Mouse (Mus musculus): ENCODE data around the gene Hist1h2bq. TPM values are rescaled to one million over a fixed set of nuclear protein-coding genes. Genes with fewer than 3 reads are reported as not detected.
A peak's percentile ranks its signal among the peaks of the same experiment; 100 is the strongest.
"Not testable (repeated sequence)": the region's sequence is repeated elsewhere in the genome, so short reads cannot be mapped to it uniquely, and the experiment has no call there.

Gene Hist1h2bq
- polyA plus RNA-seq, 1 experiment from 2014 or later = 7.9 TPM

DNA sequence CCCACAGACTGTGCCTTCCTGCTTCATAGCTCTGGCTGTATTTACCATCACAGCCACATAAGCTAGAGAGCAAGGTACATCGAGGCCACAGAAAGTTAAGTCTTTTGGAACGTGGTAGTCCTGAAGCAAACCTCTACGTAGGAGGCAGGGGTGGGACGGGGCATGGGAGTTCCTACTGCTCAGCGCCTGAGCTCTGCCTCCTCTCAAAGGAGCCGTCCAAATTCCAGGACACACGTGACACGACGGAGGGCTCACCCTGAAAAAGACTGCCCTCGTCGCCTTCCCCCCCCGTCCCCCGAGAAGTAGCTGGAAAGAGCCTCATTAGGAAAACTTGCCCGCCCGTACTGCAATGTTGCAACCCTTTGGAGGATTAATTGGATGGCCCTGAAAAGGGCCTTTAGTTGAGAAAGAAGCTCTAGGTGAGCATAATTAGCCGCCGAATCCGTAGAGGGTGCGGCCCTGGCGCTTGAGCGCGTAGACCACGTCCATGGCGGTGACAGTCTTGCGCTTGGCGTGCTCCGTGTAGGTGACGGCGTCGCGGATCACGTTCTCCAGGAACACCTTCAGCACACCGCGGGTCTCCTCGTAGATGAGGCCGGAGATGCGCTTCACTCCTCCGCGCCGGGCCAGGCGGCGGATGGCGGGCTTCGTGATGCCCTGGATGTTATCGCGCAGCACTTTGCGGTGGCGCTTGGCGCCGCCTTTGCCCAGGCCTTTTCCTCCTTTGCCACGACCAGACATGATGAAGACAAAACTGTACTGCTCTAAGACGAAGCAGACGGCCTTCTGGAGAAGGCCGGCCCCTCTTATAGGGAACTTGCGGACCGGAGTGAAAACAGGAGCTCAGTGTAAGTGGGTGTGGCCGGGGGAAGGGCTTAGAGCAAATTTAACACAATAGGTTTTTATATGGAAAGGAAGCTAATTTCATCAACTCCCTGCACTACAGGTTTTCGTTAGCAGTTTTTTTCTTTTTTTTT lies 21.7 kb upstream of the Hist1h2bq start, which contains the start of gene Hist1h4n:
Gene Hist1h4n, minus strand, starts transcription at position 779 of the 977 bp plus-strand sequence.
- H3K4me2 ChIP-seq (ENCODE audit: low read length) = peak within 1 kb of the TSS; percentile 39
- H3K36me3 ChIP-seq (ENCODE audit: control insufficient read depth, insufficient read depth); H3K9me3 ChIP-seq (ENCODE audit: control insufficient read depth, low read length); H3K9ac ChIP-seq (replicated peaks; ENCODE audit: low read depth, low read length); H3K27me3 ChIP-seq (replicated peaks; ENCODE audit: control insufficient read depth, insufficient read depth, low read length); H3K4me1 ChIP-seq (replicated peaks; ENCODE audit: control insufficient read depth, insufficient read depth, low read length); H3K27ac ChIP-seq (ENCODE audit: low read length): not testable (repeated sequence)
- under 1% methylated on average over 18 of the region's 58 CpGs for WGBS
- H3K4me3 ChIP-seq (replicated peaks; ENCODE audit: low read length) = peak within 1 kb of the TSS; percentile 22; the same call in 1 of the 2 replicates
- ATAC-seq = peak; percentile 80

DNA sequence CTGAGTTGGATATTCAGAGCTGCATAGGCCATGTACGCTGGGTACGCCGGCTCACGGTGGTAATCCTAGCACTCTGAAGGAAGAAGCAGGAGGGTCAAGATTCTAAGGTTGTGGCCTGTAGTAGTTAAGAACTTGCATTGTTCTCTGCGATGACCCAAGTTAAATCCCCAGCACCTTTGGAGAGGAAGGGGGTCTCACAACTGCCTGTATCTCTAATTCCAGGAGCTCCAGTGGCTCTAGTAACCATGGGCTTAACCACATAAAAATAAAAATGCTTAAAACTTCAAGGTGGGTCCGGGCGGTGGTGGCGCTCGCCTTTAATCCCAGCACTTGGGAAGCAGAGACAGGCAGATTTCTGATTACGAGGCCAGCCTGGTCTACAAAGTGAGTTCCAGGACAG lies 20.3 kb upstream of the Hist1h2bq start:
- no peak overlapping the region for H3K27ac ChIP-seq (ENCODE audit: low read length)
- no peak overlapping the region for H3K9ac ChIP-seq (replicated peaks; ENCODE audit: low read depth, low read length)
- 94% methylated on average over 10 of the region's 10 CpGs for WGBS
- no peak for ATAC-seq
- H3K4me3 ChIP-seq (replicated peaks; ENCODE audit: low read length) = no peak overlapping the region
- H3K9me3 ChIP-seq (ENCODE audit: control insufficient read depth, low read length) = no peaks in the 10 kb centered on the region
- H3K36me3 ChIP-seq (ENCODE audit: control insufficient read depth, insufficient read depth) = no peaks in the 10 kb centered on the region
- no peak overlapping the region for H3K4me2 ChIP-seq (ENCODE audit: low read length)
- no peaks in the 10 kb centered on the region for H3K4me1 ChIP-seq (replicated peaks; ENCODE audit: control insufficient read depth, insufficient read depth, low read length)
- no peaks in the 10 kb centered on the region for H3K27me3 ChIP-seq (replicated peaks; ENCODE audit: control insufficient read depth, insufficient read depth, low read length)

DNA sequence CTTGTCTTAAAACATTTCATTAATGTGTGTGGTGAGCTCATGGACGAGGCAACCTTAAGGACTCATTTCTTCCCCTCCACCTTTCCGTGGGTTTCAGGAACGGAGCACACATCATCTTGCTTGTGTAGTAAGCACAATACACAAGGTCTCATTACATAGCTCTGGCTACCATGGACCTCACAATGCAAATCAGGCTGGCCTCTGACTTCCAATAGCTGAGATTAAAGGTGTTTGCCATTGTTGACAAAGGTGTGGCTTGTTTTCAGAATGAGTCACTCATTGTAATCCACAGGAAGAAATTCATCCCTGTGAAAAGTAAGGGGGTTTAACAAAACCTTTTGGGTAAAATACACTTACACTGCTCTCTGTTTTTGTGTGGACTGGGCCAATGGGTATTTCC lies 18.5 kb upstream of the Hist1h2bq start:
- 85% methylated on average over 3 of the region's 3 CpGs for WGBS
- Histone ChIP-seq H3K27ac (ENCODE audit: low read length) (no peak overlapping the region), H3K36me3 (ENCODE audit: control insufficient read depth, insufficient read depth) (no peaks in the 10 kb centered on the region), H3K4me1 (replicated peaks; ENCODE audit: control insufficient read depth, insufficient read depth, low read length) (no peaks in the 10 kb centered on the region), H3K27me3 (replicated peaks; ENCODE audit: control insufficient read depth, insufficient read depth, low read length) (no peaks in the 10 kb centered on the region), H3K4me3 (replicated peaks; ENCODE audit: low read length) (no peak overlapping the region), H3K9me3 (ENCODE audit: control insufficient read depth, low read length) (no peaks in the 10 kb centered on the region), H3K9ac (replicated peaks; ENCODE audit: low read depth, low read length) (no peak overlapping the region), H3K4me2 (ENCODE audit: low read length) (no peak overlapping the region)
- ATAC-seq = no peak

DNA sequence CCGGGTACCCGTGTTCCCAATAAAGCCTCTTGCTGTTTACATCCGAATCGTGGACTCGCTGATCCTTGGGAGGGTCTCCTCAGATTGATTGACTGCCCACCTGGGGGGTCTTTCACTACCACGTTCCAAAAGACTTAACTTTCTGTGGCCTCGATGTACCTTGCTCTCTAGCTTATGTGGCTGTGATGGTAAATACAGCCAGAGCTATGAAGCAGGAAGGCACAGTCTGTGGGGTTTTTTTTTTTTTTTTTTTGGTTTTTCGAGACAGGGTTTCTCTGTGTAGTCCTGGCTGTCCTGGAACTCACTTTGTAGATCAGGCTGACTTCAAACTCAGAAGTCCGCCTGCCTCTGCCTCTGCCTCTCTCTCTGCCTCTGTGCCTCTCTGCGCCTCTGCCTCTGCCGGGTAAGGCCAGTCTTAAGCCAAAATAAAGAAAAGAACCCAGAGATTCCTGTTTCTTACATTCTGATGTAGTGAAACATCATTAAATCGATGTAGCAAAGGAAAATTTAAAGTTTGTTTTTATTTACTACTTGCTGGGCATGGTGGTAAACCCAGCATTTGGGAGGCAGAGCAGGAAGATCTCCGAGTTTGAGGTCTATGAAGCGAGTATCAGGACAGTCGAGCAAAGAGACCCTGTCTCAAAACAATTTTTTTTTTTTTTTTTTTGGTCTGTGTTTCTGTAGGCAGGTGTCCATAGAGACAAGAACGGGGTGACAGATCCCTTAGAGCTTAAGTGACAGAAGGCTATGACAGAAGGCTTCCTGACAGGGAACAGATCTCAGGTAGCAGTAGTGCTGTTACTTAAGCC lies 10.3 kb upstream of the Hist1h2bq start:
- H3K4me1 ChIP-seq (replicated peaks; ENCODE audit: control insufficient read depth, insufficient read depth, low read length); H3K4me3 ChIP-seq (replicated peaks; ENCODE audit: low read length); H3K27ac ChIP-seq (ENCODE audit: low read length); H3K27me3 ChIP-seq (replicated peaks; ENCODE audit: control insufficient read depth, insufficient read depth, low read length); H3K9ac ChIP-seq (replicated peaks; ENCODE audit: low read depth, low read length); H3K4me2 ChIP-seq (ENCODE audit: low read length); H3K36me3 ChIP-seq (ENCODE audit: control insufficient read depth, insufficient read depth); ATAC-seq; H3K9me3 ChIP-seq (ENCODE audit: control insufficient read depth, low read length): not testable (repeated sequence)
- 54% methylated on average over 7 of the region's 16 CpGs for WGBS

DNA sequence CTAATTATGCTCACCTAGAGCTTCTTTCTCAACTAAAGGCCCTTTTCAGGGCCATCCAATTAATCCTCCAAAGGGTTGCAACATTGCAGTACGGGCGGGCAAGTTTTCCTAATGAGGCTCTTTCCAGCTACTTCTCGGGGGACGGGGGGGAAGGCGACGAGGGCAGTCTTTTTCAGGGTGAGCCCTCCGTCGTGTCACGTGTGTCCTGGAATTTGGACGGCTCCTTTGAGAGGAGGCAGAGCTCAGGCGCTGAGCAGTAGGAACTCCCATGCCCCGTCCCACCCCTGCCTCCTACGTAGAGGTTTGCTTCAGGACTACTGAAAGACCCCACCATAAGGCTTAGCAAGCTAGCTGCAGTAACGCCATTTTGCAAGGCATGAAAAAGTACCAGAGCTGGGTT lies 2.1 kb upstream of the Hist1h2bq start:
- Histone ChIP-seq H3K4me3 (replicated peaks; ENCODE audit: low read length) (peak overlapping the region; percentile 21), H3K4me2 (ENCODE audit: low read length) (peak overlapping the region; percentile 41)
- not testable (repeated sequence) for H3K9me3 ChIP-seq (ENCODE audit: control insufficient read depth, low read length); H3K27me3 ChIP-seq (replicated peaks; ENCODE audit: control insufficient read depth, insufficient read depth, low read length); H3K9ac ChIP-seq (replicated peaks; ENCODE audit: low read depth, low read length); H3K36me3 ChIP-seq (ENCODE audit: control insufficient read depth, insufficient read depth); H3K27ac ChIP-seq (ENCODE audit: low read length); H3K4me1 ChIP-seq (replicated peaks; ENCODE audit: control insufficient read depth, insufficient read depth, low read length)
- peak; percentile 24 for ATAC-seq
- WGBS = under 1% methylated on average over 11 of the region's 14 CpGs

DNA sequence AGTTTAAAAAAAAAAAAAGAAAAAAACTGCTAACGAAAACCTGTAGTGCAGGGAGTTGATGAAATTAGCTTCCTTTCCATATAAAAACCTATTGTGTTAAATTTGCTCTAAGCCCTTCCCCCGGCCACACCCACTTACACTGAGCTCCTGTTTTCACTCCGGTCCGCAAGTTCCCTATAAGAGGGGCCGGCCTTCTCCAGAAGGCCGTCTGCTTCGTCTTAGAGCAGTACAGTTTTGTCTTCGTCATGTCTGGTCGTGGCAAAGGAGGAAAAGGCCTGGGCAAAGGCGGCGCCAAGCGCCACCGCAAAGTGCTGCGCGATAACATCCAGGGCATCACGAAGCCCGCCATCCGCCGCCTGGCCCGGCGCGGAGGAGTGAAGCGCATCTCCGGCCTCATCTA lies 1.5 kb upstream of the Hist1h2bq start, which contains the start of gene Hist1h4m:
Gene Hist1h4m, plus strand, starts transcription at position 208 of the 400 bp plus-strand sequence.
- H3K27me3 ChIP-seq (replicated peaks; ENCODE audit: control insufficient read depth, insufficient read depth, low read length); H3K36me3 ChIP-seq (ENCODE audit: control insufficient read depth, insufficient read depth); H3K27ac ChIP-seq (ENCODE audit: low read length); H3K4me1 ChIP-seq (replicated peaks; ENCODE audit: control insufficient read depth, insufficient read depth, low read length); H3K9ac ChIP-seq (replicated peaks; ENCODE audit: low read depth, low read length); H3K9me3 ChIP-seq (ENCODE audit: control insufficient read depth, low read length): not testable (repeated sequence)
- Histone ChIP-seq H3K4me2 (ENCODE audit: low read length) (peak within 1 kb of the TSS; percentile 41), H3K4me3 (replicated peaks; ENCODE audit: low read length) (peak within 1 kb of the TSS; percentile 21)
- peak; percentile 60 for ATAC-seq
- WGBS = no CpG with 5 or more reads among the region's 24 CpGs

DNA sequence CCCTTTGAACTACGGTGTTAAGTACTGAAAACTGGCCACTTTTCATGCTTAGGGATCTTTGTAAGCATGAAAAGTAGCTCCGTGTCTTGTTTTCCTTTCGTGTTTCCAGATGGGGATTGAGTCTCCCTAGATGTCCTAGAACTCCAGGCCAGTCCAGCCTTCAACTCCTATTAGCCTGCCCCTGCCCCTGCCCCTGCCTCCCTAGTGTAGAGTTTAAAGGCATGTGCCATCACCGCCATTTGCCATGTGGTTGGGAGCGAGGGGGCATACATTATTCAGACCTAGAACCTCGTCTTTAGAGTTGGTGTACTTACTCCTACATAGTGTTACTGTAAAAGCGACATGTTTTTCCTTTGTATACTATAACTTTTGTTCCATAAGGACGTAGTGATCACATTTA lies 1.1 kb upstream of the Hist1h2bq start:
- not testable (repeated sequence) for H3K27ac ChIP-seq (ENCODE audit: low read length); H3K36me3 ChIP-seq (ENCODE audit: control insufficient read depth, insufficient read depth); H3K4me1 ChIP-seq (replicated peaks; ENCODE audit: control insufficient read depth, insufficient read depth, low read length); H3K9ac ChIP-seq (replicated peaks; ENCODE audit: low read depth, low read length); H3K27me3 ChIP-seq (replicated peaks; ENCODE audit: control insufficient read depth, insufficient read depth, low read length); H3K9me3 ChIP-seq (ENCODE audit: control insufficient read depth, low read length); H3K4me2 ChIP-seq (ENCODE audit: low read length); H3K4me3 ChIP-seq (replicated peaks; ENCODE audit: low read length)
- no CpG with 5 or more reads among the region's 8 CpGs for WGBS
- ATAC-seq = peak; percentile 9; the same call in 1 of the 2 replicates

DNA sequence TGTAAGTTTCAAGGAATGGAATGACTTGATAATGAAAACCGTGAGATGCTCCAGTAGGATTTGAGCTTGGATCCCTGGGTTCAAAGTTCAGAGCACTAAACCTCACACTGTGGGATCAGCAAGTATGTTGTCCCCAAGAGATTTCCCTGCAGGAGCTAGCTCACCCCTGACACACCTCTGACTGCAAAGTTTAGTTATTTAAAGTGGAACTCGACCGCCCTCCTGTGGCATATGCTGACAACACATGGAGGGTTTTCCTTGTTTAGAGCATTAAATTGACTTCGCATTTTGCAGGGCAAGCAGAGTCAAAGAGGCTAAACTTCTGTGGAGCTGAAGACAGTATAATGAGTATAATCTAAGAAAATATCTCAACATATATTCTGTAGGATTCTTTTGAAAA lies 6.9 kb downstream of the Hist1h2bq start:
- no CpG with 5 or more reads among the region's 4 CpGs for WGBS
- not testable (repeated sequence) for H3K4me3 ChIP-seq (replicated peaks; ENCODE audit: low read length); H3K4me1 ChIP-seq (replicated peaks; ENCODE audit: control insufficient read depth, insufficient read depth, low read length); H3K27me3 ChIP-seq (replicated peaks; ENCODE audit: control insufficient read depth, insufficient read depth, low read length); H3K9ac ChIP-seq (replicated peaks; ENCODE audit: low read depth, low read length); H3K27ac ChIP-seq (ENCODE audit: low read length); H3K9me3 ChIP-seq (ENCODE audit: control insufficient read depth, low read length); H3K4me2 ChIP-seq (ENCODE audit: low read length); H3K36me3 ChIP-seq (ENCODE audit: control insufficient read depth, insufficient read depth)
- peak; percentile 73 for ATAC-seq

DNA sequence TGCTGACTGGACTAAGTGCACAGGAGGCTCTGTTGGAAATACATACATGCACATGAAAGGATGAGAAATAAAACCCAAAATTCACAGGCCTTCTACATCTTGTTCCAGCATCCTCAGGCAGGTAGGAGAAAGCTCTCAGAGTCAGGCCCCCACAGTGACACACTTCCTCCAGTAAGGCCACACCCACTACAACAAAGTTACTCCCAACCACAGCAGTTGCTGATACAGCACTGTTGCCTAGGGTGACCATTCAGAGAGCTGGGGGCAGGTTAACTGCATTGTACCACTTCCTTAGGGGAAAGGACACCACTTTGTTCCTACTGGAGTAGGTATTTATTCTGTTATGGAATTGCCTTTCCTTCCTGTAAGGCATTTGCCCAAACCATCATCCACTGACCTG lies 12.8 kb downstream of the Hist1h2bq start:
- H3K27me3 ChIP-seq (replicated peaks; ENCODE audit: control insufficient read depth, insufficient read depth, low read length); H3K27ac ChIP-seq (ENCODE audit: low read length); H3K36me3 ChIP-seq (ENCODE audit: control insufficient read depth, insufficient read depth); H3K4me3 ChIP-seq (replicated peaks; ENCODE audit: low read length); H3K4me1 ChIP-seq (replicated peaks; ENCODE audit: control insufficient read depth, insufficient read depth, low read length); ATAC-seq; H3K9ac ChIP-seq (replicated peaks; ENCODE audit: low read depth, low read length); H3K4me2 ChIP-seq (ENCODE audit: low read length); H3K9me3 ChIP-seq (ENCODE audit: control insufficient read depth, low read length): not testable (repeated sequence)

Data from forebrain, embryonic 16.5 days (tissue).